Mouse (Mus musculus) megakaryocyte, embryonic 14.5 days (primary cell): ENCODE results near the gene Ice2.

ENCODE experiments used
- FLI1 ChIP-seq: IDR thresholded peaks from 2 replicates; pipeline ENCODE4 v1.6.1; 2012; ENCODE audit warnings: low read length, inconsistent platforms, mixed read lengths
- GATA1 ChIP-seq: IDR thresholded peaks from 3 replicates; pipeline ENCODE4 v1.6.1; 2012; ENCODE audit warnings: mixed read lengths, low read length, inconsistent platforms, borderline replicate concordance

- TF ChIP-seq GATA1 (no peak), FLI1 (no peak)
Observed at GRCm38 (mm10) chr9:69448801-69449200, 51.1 kb downstream of the Ice2 start.
